Mouse (Mus musculus) left cerebral cortex, postnatal 10 days (tissue): ENCODE data around the gene Hcn3. TPM values are rescaled to one million over a fixed set of nuclear protein-coding genes. Genes with fewer than 3 reads are reported as not detected.

Experiments used
- DNase-seq, 2 experiments: peaks; one replicate each; pipeline ENCODE4 v3.0.0; 2021 to 2022; ENCODE audit warnings: low spot score in 2 of 2, mixed read lengths in 1 of 2; ENCODE audit errors: extremely low spot score in 1 of 2
- intact Hi-C: fragments of 180-260 bp; cut with DNase I; formaldehyde crosslinking; loops from one replicate; pipeline ENCODE4 v1.15.1; 2025
- total RNA-seq, 2 experiments: library from RNA; stranded (reverse); gene quantifications; 2 replicates each; pipeline ENCODE4 v1.2.3; 2021

Gene Hcn3
- total RNA-seq, 2 experiments from 2014 or later: 37.0 to 48.6 TPM

- DNase-seq: no peak
- intact Hi-C loops: loop anchor here (2.0 to 5.0 kb wide), 2 partner anchors 41 to 68 kb away; no protein-coding TSS in a partner anchor
These were observed 1.3 kb downstream of the Hcn3 start for GRCm38 (mm10) chr3:89158651-89159050.

GRCm38 (mm10) chr3:89156951-89157350 lies 3.0 kb downstream of the Hcn3 start:
- intact Hi-C loops: loop anchor here (5.0 kb wide), 1 partner anchor 40 kb away; no protein-coding TSS in a partner anchor

GRCm38 (mm10) chr3:89152084-89152835 lies 7.7 kb downstream of the Hcn3 start:
- intact Hi-C loops: no loop called here
- DNase-seq: no peak

More at GRCm38 (mm10) chr3:89156951-89157350, 3.0 kb downstream of the Hcn3 start:
- DNase-seq: no peak

DNA sequence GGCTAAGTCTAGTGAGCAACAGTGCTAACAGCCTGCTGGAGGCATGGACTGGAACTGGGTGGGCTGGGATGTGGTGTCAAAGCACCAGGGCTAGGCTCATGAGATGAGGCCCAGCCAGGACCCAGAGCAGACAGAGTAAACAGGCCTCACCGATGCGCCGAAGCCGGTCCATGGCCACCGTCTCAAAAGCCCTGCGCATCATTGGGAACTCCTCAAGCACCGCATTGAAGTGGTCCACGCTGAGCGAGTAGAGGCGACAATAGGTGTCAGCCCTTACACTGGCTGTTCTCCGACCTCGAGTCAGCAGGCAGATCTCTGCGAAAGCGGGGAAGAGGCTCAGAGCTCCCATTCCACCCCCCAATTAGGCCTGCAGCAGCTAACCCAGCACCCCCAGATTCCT lies 11.4 kb downstream of the Hcn3 start:
- no peak for DNase-seq
- intact Hi-C loops: no loop called here

GRCm38 (mm10) chr3:89147979-89148311 lies 12.1 kb downstream of the Hcn3 start:
- no peak for DNase-seq
- intact Hi-C loops: no loop called here

GRCm38 (mm10) chr3:89147101-89147978 lies 12.7 kb downstream of the Hcn3 start:
- DNase-seq: no peak
- intact Hi-C loops: no loop called here

- no peak for DNase-seq
- intact Hi-C loops: no loop called here
These were observed 14.4 kb downstream of the Hcn3 start for GRCm38 (mm10) chr3:89145566-89145965.

- intact Hi-C loops: no loop called here
- DNase-seq: no peak
These were observed 15.2 kb downstream of the Hcn3 start for GRCm38 (mm10) chr3:89144821-89145220.

- DNase-seq: no peak
- intact Hi-C loops: no loop called here
These were observed 23.6 kb downstream of the Hcn3 start for GRCm38 (mm10) chr3:89136365-89136764.

GRCm38 (mm10) chr3:89135958-89136357 lies 24.0 kb downstream of the Hcn3 start, which contains the start of gene Pklr:
TSS of gene Pklr (plus strand) at chr3:89136142.
- DNase-seq: no peak
- intact Hi-C loops: no loop called here

GRCm38 (mm10) chr3:89133752-89134151 lies 26.2 kb downstream of the Hcn3 start:
- intact Hi-C loops: no loop called here
- DNase-seq: no peak

GRCm38 (mm10) chr3:89133063-89133450 lies 26.9 kb downstream of the Hcn3 start:
- no peak for DNase-seq
- intact Hi-C loops: no loop called here

DNA sequence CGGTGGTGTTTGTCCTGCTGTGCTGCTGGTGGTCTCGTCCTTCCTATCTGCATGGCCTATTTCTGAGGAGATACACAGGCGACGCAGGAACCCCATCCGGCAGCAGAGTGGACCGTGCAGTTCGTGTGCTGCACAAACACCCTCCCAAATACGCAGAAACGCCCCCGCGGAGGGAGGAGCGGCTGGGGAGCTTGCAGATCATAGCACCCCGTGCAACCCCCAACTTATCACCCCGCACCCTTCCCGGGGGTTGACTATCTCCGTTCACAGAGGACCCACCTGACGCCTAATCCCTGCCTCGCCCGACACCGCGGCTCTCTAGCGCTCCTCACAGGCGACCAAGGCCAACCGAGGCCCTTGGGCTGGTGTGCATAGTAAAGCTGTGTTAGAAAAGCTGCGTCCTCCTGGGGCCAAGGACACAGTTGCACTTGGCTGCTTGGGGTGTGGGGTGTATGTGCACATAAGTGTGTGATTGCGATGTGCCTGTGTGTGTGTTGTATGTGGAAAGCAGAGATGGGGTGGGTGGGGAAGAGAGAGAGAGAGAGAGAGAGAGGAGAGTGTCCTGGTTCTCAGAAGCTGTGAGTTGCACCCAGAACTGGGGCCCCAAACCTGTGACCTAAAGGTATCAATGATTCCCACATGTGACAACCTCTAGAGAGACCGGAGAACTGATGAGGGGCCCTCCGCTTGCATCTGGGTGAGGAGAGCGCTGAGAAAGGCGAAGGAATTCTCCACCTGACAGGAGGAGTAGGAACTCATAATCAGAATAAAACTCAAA lies 27.5 kb downstream of the Hcn3 start:
- intact Hi-C loops: no loop called here
- DNase-seq: peak in 1 of 2 experiments; percentile 63

- DNase-seq: peak in 1 of 2 experiments; percentile 56
- intact Hi-C loops: no loop called here
These were observed 28.2 kb downstream of the Hcn3 start for GRCm38 (mm10) chr3:89131816-89132215.

DNA sequence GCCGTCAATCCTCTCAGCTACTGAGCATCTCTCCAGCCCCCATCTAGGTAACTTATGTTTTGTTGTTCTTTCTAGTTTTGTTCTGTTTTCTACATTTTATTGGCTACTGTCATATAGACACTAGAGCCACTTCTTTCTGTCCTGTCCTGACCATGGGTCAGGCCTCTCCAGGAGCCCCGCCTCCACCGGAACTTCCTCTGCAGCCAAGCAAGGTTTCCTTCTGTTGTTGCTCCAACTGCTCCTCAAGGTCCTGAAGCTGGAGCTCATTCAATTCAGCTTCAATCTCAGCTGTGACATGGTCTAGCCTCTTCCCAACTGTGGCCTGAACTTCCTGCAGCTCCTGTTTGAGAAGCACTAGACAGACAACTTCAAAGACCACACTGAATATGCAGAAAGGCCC lies 30.1 kb downstream of the Hcn3 start:
- intact Hi-C loops: no loop called here
- no peak for DNase-seq

GRCm38 (mm10) chr3:89125981-89126380 lies 34.0 kb downstream of the Hcn3 start:
- no peak for DNase-seq
- intact Hi-C loops: no loop called here

GRCm38 (mm10) chr3:89124241-89124640 lies 35.8 kb downstream of the Hcn3 start:
- peak in 1 of 2 experiments; percentile 65 for DNase-seq
- intact Hi-C loops: no loop called here

- intact Hi-C loops: no loop called here
- DNase-seq: no peak
These were observed 36.7 kb downstream of the Hcn3 start for GRCm38 (mm10) chr3:89123313-89123712.

DNA sequence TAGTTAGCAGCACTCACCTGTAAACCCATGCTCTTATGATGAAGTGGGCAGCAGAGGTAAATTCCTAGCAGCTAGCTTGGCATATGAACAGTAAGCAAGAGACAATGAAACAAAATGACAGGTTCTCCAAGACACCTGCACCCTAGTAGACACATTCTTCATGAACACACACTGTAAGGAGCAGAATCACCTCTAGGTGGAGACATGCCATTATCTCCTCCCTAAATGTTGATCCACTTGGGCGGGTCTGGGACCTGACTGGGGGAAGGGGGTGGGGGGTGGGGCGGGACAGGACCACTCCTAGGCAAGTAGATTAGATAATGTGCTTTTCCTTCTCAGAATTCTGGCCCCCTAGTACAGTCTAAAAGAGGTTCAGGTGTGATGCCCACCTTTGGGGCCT lies 44.5 kb downstream of the Hcn3 start:
- intact Hi-C loops: loop anchor here (5.0 kb wide), 1 partner anchor 42 kb away; no protein-coding TSS in a partner anchor
- no peak for DNase-seq
